In genomic region chr19:50603882-50604281, GRCm38 (mm10) we compare ENCODE assay signal across 14 mouse cellular contexts.
DNase-seq lines count a peak whose midpoint lies in the region; ATAC-seq and TF ChIP-seq lines count a peak whose summit lies in the region.
"Had no signal": no experiment of that assay in that cellular context is flagged by ENCODE, and none has a peak within 500 bp of the region (broad histone marks: within the 10 kb centered on the region; RNA-seq: fewer than 3 reads in every experiment).

No protein-coding gene starts in this region.

- H3K27ac ChIP-seq in embryonic facial prominence, embryonic 11.5 days (replicated peaks; ENCODE audit: low read depth, low read length): no peak overlapping the region
- no peak overlapping the region for H3K27ac ChIP-seq in embryonic facial prominence, embryonic 10.5 days (replicated peaks)
- H3K27ac ChIP-seq in intestine, embryonic 15.5 days: no peak overlapping the region
- no peak overlapping the region for H3K27ac ChIP-seq in intestine, postnatal 0 days (ENCODE audit: low read depth, low read length)
- H3K27ac ChIP-seq: liver, embryonic 13.5 days; neural tube, embryonic 15.5 days had no signal

- H3K27me3 ChIP-seq in embryonic facial prominence, embryonic 11.5 days (ENCODE audit: control insufficient read depth, insufficient read depth, low read length): no peaks in the 10 kb centered on the region
- H3K27me3 ChIP-seq in embryonic facial prominence, embryonic 10.5 days (replicated peaks; ENCODE audit: low read depth, poor library complexity, severe bottlenecking): no peaks in the 10 kb centered on the region
- H3K27me3 ChIP-seq in intestine, embryonic 15.5 days (replicated peaks): no peaks in the 10 kb centered on the region
- no peaks in the 10 kb centered on the region for H3K27me3 ChIP-seq in intestine, postnatal 0 days (replicated peaks; ENCODE audit: control insufficient read depth, insufficient read depth, low read length)
- H3K27me3 ChIP-seq: CH12.LX; liver, embryonic 13.5 days; neural tube, embryonic 15.5 days had no signal

- H3K4me3 ChIP-seq in embryonic facial prominence, embryonic 11.5 days (ENCODE audit: low read depth, low read length): no peak overlapping the region
- no peak overlapping the region for H3K4me3 ChIP-seq in embryonic facial prominence, embryonic 10.5 days
- H3K4me3 ChIP-seq in intestine, embryonic 15.5 days (replicated peaks): no peak overlapping the region
- no peak overlapping the region for H3K4me3 ChIP-seq in intestine, postnatal 0 days (ENCODE audit: low read depth, low read length)
- H3K4me3 ChIP-seq: liver, embryonic 13.5 days; neural tube, embryonic 15.5 days had no signal

- H3K4me2 ChIP-seq in embryonic facial prominence, embryonic 11.5 days (ENCODE audit: low read depth, low read length): no peak overlapping the region
- H3K4me2 ChIP-seq in intestine, embryonic 15.5 days (replicated peaks): no peak overlapping the region
- H3K4me2 ChIP-seq in intestine, postnatal 0 days (replicated peaks; ENCODE audit: low read depth): no peak overlapping the region
- H3K4me2 ChIP-seq: liver, embryonic 13.5 days; neural tube, embryonic 15.5 days had no signal

- no peak for TF ChIP-seq POLR2A in brain, embryonic 14.5 days (IDR thresholded peaks at IDR 0.05; ENCODE audit: borderline replicate concordance, extremely low read depth, insufficient read depth, insufficient read length, poor library complexity, severe bottlenecking)

- WGBS in embryonic facial prominence, embryonic 11.5 days: 56% methylated on average over 4 of the region's 4 CpGs
- WGBS in embryonic facial prominence, embryonic 10.5 days: 64% methylated on average over 4 of the region's 4 CpGs
- WGBS in intestine, embryonic 15.5 days: 39% methylated on average over 4 of the region's 4 CpGs
- WGBS in intestine, postnatal 0 days: 39% methylated on average over 4 of the region's 4 CpGs

- no peak for TF ChIP-seq CTCF in intestine, postnatal 0 days (IDR thresholded peaks at IDR 0.05; ENCODE audit: low read depth)
- no peak for TF ChIP-seq CTCF in brain, embryonic 14.5 days (IDR thresholded peaks at IDR 0.05; ENCODE audit: borderline replicate concordance, extremely low read depth, insufficient read depth, insufficient read length)

- no peak for ATAC-seq in embryonic facial prominence, embryonic 11.5 days (replicated peaks; ENCODE audit: insufficient number of reproducible peaks, low FRiP score, low TSS enrichment, low read depth)
- 0 out of 2 replicates have a peak, but pooled peaks have one; percentile 43 for ATAC-seq in intestine, embryonic 15.5 days
- no peak for ATAC-seq in intestine, postnatal 0 days
- ATAC-seq: forebrain, postnatal 0 days; hindbrain, embryonic 16.5 days had no signal

- no peaks in the 10 kb centered on the region for H3K36me3 ChIP-seq in embryonic facial prominence, embryonic 11.5 days (replicated peaks; ENCODE audit: control insufficient read depth, insufficient read depth, low read depth, low read length)
- no peaks in the 10 kb centered on the region for H3K36me3 ChIP-seq in embryonic facial prominence, embryonic 10.5 days (replicated peaks)
- no peaks in the 10 kb centered on the region for H3K36me3 ChIP-seq in intestine, embryonic 15.5 days
- H3K36me3 ChIP-seq in intestine, postnatal 0 days (ENCODE audit: control insufficient read depth, insufficient read depth): no peaks in the 10 kb centered on the region
- H3K36me3 ChIP-seq: liver, embryonic 13.5 days; neural tube, embryonic 15.5 days had no signal

- H3K4me1 ChIP-seq in embryonic facial prominence, embryonic 11.5 days (ENCODE audit: control insufficient read depth, insufficient read depth, low read length): no peaks in the 10 kb centered on the region
- H3K4me1 ChIP-seq in embryonic facial prominence, embryonic 10.5 days: no peaks in the 10 kb centered on the region
- no peaks in the 10 kb centered on the region for H3K4me1 ChIP-seq in intestine, embryonic 15.5 days (replicated peaks)
- no peaks in the 10 kb centered on the region for H3K4me1 ChIP-seq in intestine, postnatal 0 days (replicated peaks; ENCODE audit: control insufficient read depth, insufficient read depth, low read length)
- H3K4me1 ChIP-seq: liver, embryonic 13.5 days; neural tube, embryonic 15.5 days had no signal

- DNase-seq in embryonic facial prominence, embryonic 11.5 days (ENCODE audit: low spot score): peak; percentile 40
- no peak for DNase-seq in embryonic facial prominence, embryonic 10.5 days (ENCODE audit: low spot score)
- peak; percentile 51 for DNase-seq in testis, postnatal 10 days (ENCODE audit: low spot score)
- no peak for DNase-seq in testis, postnatal 14 days (ENCODE audit: low spot score)
- DNase-seq in brain, embryonic 14.5 days (ENCODE audit: low read depth): peak; percentile 12
- no peak for DNase-seq in gastrocnemius, adult 8-10 months (ENCODE audit: low spot score in 2 of 2)
- DNase-seq: forebrain, postnatal 0 days; liver, embryonic 13.5 days; right cerebral cortex, postnatal 25 days had no signal

- H3K9ac ChIP-seq in embryonic facial prominence, embryonic 11.5 days (replicated peaks; ENCODE audit: low read length): no peak overlapping the region
- H3K9ac ChIP-seq in intestine, embryonic 15.5 days: no peak overlapping the region
- no peak overlapping the region for H3K9ac ChIP-seq in intestine, postnatal 0 days (ENCODE audit: low read depth, low read length)
- H3K9ac ChIP-seq: forebrain, postnatal 0 days; liver, embryonic 13.5 days; neural tube, embryonic 15.5 days had no signal

- no peaks in the 10 kb centered on the region for H3K9me3 ChIP-seq in embryonic facial prominence, embryonic 11.5 days (replicated peaks; ENCODE audit: control insufficient read depth, low read length)
- H3K9me3 ChIP-seq in embryonic facial prominence, embryonic 10.5 days: no peaks in the 10 kb centered on the region
- H3K9me3 ChIP-seq in intestine, embryonic 15.5 days: no peaks in the 10 kb centered on the region
- H3K9me3 ChIP-seq in intestine, postnatal 0 days (ENCODE audit: control insufficient read depth): no peaks in the 10 kb centered on the region
- H3K9me3 ChIP-seq: neural tube, embryonic 15.5 days had no signal

Comparison
In these comparisons a context has a peak if more than half of its experiments do, and no peak if none do; other contexts are left out.
1. DNase-seq: peak in embryonic facial prominence, embryonic 11.5 days (single experiment), testis, postnatal 10 days (single experiment) and brain, embryonic 14.5 days (single experiment); none in embryonic facial prominence, embryonic 10.5 days (single experiment), testis, postnatal 14 days (single experiment) and gastrocnemius, adult 8-10 months (0 of 2).